Comparison of ENCODE assay signal across 9 mouse cellular contexts in the genomic region with DNA sequence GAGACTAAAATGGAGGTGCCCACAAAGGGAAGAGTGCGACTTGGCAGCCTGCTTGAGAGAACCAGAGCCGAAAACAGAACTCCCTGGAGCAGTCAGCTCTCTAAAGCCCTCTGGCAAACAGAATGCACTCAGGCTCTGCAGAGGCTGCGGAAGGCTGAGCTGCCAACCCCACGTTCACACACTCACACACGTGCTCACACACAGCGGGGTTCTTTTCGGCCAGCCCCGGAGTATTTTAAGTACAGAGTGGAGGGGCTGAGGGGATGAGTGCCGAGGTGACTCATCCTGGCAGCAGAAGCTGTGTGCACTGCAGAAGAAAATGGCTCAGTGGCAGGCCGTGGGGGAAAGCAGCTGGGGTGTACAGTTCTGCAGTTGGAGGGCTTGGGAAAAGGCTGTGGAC. TPM values are rescaled to one million over a fixed set of nuclear protein-coding genes. Genes with fewer than 3 reads are reported as not detected.
A peak's percentile ranks its signal among the peaks of the same experiment; 100 is the strongest.
DNase-seq lines count a peak whose midpoint lies in the region; ATAC-seq and TF ChIP-seq lines count a peak whose summit lies in the region.
"Had no signal": no experiment of that assay in that cellular context is flagged by ENCODE, and none has a peak within 500 bp of the region (broad histone marks: within the 10 kb centered on the region; RNA-seq: fewer than 3 reads in every experiment).

No protein-coding gene starts in this region.

- 0 out of 2 replicates have a peak overlapping the region, but pooled peaks have one; percentile 14 for H3K4me3 ChIP-seq in intestine, postnatal 0 days (ENCODE audit: low read depth, low read length)
- H3K4me3 ChIP-seq: megakaryocyte, embryonic 14.5 days had no signal

- peak overlapping the region; percentile 55 for H3K4me2 ChIP-seq in intestine, postnatal 0 days (replicated peaks; ENCODE audit: low read depth)

- 20% methylated on average over 10 of the region's 10 CpGs for WGBS in intestine, postnatal 0 days

- ATAC-seq in cerebellum, adult (ENCODE audit: insufficient number of reproducible peaks, low FRiP score, low TSS enrichment): peak; percentile 23
- ATAC-seq in intestine, postnatal 0 days: no peak

- H3K36me3 ChIP-seq in intestine, postnatal 0 days (ENCODE audit: control insufficient read depth, insufficient read depth): no peaks in the 10 kb centered on the region

- H3K27me3 ChIP-seq in intestine, postnatal 0 days (replicated peaks; ENCODE audit: control insufficient read depth, insufficient read depth, low read length): no peaks in the 10 kb centered on the region

- H3K4me1 ChIP-seq in intestine, postnatal 0 days (replicated peaks; ENCODE audit: control insufficient read depth, insufficient read depth, low read length): peaks cover 11% of the 10 kb centered on the region

- H3K9me3 ChIP-seq in intestine, postnatal 0 days (ENCODE audit: control insufficient read depth): no peaks in the 10 kb centered on the region
- H3K9me3 ChIP-seq: megakaryocyte, embryonic 14.5 days had no signal

- intact Hi-C loops in gastrocnemius, postnatal 14 days (cut with DNase I; ENCODE audit: low total_unique reads): no loop called here
- intact Hi-C loops in left cerebral cortex, postnatal 14 days (cut with DNase I): loop anchor here (5.0 to 10.0 kb wide), 2 partner anchors 81 to 303 kb away; no protein-coding TSS in a partner anchor

- H3K27ac ChIP-seq in intestine, postnatal 0 days (ENCODE audit: low read depth, low read length): peak overlapping the region; percentile 84

- TF ChIP-seq CTCF in intestine, postnatal 0 days (IDR thresholded peaks at IDR 0.05; ENCODE audit: low read depth): no peak

- H3K9ac ChIP-seq in intestine, postnatal 0 days (ENCODE audit: low read depth, low read length): peak overlapping the region; percentile 34; the same call in 1 of the 2 replicates

- DNase-seq in adrenal gland, adult (ENCODE audit: inconsistent age in 2 of 2, low spot score in 1 of 2): peak; percentile 74 to 87
- no peak for DNase-seq in adrenal gland, postnatal 4 days (ENCODE audit: low spot score in 2 of 2)
- peak; percentile 64 for DNase-seq in gastrocnemius, postnatal 14 days
- DNase-seq in left cerebral cortex, postnatal 14 days (ENCODE audit: low spot score in 2 of 2): peak; percentile 82 to 92
- peak; percentile 86 to 88 for DNase-seq in right cerebral cortex, adult 2 months (ENCODE audit: low spot score in 2 of 2)
- DNase-seq in c-Kit-positive CD71-positive TER-119-positive erythroid progenitor cells, embryonic 14.5 days (ENCODE audit: low spot score): no peak

RNA-seq across cellular contexts. Expression of gene Atp1b1, which starts 3.6 kb away (rescaled TPM):
- total RNA-seq in adrenal gland, postnatal 4 days (2021): 100 to 1,000 TPM; 101 to 236 TPM
- total RNA-seq in gastrocnemius, postnatal 14 days (2021): 100 to 1,000 TPM; 147 to 159 TPM
- 227 and 233 TPM in 2 replicates for polyA plus RNA-seq in intestine, postnatal 0 days (2015; fragmentation: Nextera tagmentation; extraction: Ambion mirVana)
- total RNA-seq in left cerebral cortex, postnatal 14 days (2021): 1,000 to 10,000 TPM; 1,826 to 1,842 TPM

Comparison
In these comparisons a context has a peak if more than half of its experiments do, and no peak if none do; other contexts are left out.
1. DNase-seq: peak in adrenal gland, adult (2 of 2), gastrocnemius, postnatal 14 days (single experiment), left cerebral cortex, postnatal 14 days (2 of 2) and right cerebral cortex, adult 2 months (2 of 2); none in adrenal gland, postnatal 4 days (0 of 2) and c-Kit-positive CD71-positive TER-119-positive erythroid progenitor cells, embryonic 14.5 days (single experiment).
2. RNA of gene Atp1b1, which starts 3.6 kb away (total RNA-seq): 1,826 to 1,842 TPM in left cerebral cortex, postnatal 14 days; 101 to 236 TPM in adrenal gland, postnatal 4 days and 147 to 159 TPM in gastrocnemius, postnatal 14 days; every median in the first group is over 4 times any median in the second.